Mouse (Mus musculus) NIH3T3 (cell line): ENCODE results near the gene Fam25c.
"Not testable (repeated sequence)": the region's sequence is repeated elsewhere in the genome, so short reads cannot be mapped to it uniquely, and the experiment has no call there.

Experiments used
- DNase-seq: peaks from one replicate; pipeline ENCODE4 v3.0.0-alpha.2; 2012; ENCODE audit warnings: low read depth

The Fam25c gene

GRCm38 (mm10) chr14:34355301-34355700 is at the start of gene Fam25c:
Gene Fam25c (minus strand): TSS chr14:34355433.
- no peak for DNase-seq

DNA sequence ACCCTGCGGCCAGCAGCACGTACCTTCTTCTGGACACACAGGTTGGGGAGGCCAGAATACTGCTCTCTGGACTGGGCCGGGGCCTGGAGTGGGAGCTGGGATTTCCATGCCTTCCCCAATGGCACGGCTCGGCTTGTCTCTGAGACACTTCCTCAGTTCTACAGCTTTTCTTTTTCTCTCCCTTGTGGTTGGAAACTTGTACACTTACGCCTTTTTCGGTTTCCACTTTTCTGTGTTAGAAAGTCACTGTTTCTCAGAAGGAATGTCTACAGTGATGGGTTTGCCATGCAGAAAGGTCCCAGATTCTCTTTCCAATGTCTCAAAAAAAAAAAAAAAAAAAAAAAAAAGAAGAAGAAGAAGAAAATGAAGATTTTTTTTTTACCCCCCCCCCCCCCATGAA is 48.2 kb upstream of the Fam25c start:
- DNase-seq, result no peak

DNA sequence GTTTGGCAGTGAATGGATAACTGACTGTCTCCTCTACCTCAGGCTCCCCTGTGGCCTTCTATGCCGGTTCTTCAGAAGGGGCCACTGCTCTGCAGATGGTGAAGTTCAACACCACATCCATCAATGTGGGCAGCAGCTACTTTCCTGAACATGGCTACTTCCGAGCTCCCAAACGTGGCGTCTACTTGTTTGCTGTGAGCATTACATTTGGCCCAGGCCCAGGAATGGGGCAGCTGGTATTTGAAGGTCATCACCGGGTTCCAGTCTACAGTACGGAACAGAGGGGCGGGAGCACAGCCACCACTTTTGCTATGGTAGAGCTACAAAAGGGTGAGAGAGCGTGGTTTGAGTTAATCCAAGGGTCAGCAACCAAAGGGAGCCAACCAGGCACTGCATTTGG is 47.6 kb upstream of the Fam25c start:
- no peak for DNase-seq

GRCm38 (mm10) chr14:34401135-34401534 is 45.9 kb upstream of the Fam25c start:
- DNase-seq, result peak; percentile 88

- no peak for DNase-seq
Observed at GRCm38 (mm10) chr14:34400021-34400420, 44.8 kb upstream of the Fam25c start.

DNA sequence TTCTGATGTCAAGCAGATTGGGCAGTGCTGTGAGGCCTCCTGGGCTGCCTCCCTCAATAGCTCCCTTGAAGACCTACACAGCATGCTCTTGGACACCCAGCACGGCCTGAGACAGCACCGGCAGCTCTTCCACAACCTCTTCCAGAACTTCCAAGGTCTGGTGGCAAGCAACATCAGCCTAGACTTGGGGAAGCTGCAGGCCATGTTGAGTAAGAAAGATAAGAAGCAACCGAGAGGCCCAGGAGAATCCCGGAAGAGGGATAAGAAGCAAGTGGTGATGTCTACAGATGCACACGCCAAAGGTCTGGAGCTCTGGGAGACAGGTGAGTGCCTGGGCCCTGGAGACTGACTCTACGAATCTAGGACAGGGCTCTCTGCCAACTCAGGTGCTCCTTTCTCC is 44.1 kb upstream of the Fam25c start:
- DNase-seq, result no peak

- no peak for DNase-seq
Observed at GRCm38 (mm10) chr14:34398901-34399300, 43.7 kb upstream of the Fam25c start.

GRCm38 (mm10) chr14:34397871-34398270 is 42.6 kb upstream of the Fam25c start:
- DNase-seq, result no peak

GRCm38 (mm10) chr14:34393295-34393694 is 38.1 kb upstream of the Fam25c start:
- no peak for DNase-seq

GRCm38 (mm10) chr14:34382921-34383704 is 27.9 kb upstream of the Fam25c start:
- DNase-seq, result peak; percentile 41

- peak; percentile 75 for DNase-seq
Observed at GRCm38 (mm10) chr14:34378560-34379331, 23.5 kb upstream of the Fam25c start.

DNA sequence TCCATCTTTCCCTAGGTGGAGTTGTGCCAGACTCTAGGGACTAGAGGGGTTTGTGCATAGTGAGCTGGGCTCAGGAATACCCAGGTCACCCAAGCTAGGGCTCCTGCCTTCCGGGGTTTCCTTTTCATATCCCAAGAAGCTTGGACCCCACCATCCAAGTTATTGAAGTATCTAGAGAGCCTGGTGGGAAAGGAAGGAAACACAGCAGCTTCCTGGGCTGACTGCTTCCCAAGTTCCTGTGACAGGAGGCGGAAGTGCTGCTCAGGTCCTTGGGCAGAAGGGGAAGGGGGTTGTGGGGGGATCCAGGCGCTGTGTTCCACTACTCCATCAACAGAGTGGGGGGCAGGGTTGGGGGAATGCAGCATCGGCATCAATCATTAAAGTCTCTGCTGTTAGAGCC is 21.9 kb upstream of the Fam25c start:
- no peak for DNase-seq

- peak; percentile 65 for DNase-seq
Observed at GRCm38 (mm10) chr14:34375941-34376340, 20.7 kb upstream of the Fam25c start.

- DNase-seq, result no peak
Observed at GRCm38 (mm10) chr14:34375415-34375904, 20.2 kb upstream of the Fam25c start, which contains the start of gene Mmrn2. Gene Mmrn2 (plus strand): TSS chr14:34375465.

DNA sequence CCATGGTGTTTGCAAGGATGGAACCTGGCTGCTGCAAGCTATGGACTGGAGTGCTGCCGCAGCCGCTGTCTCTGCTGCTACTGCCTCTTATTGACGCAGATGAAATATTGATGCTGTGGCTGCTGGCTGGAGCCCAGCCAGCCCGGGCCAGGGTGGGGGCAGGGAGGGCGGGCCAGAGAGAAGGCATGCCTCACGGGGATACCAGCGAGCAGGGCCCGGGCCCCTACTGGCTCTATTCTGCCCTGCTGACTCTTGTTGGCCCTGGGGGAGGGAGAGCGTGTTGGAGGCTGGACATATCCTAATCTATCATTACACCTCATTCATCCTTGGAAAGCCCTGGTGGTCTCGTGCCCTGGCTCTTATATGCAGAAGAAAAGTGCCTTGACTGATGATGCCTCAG is 19.3 kb upstream of the Fam25c start, which contains the start of gene Sncg:
Gene Sncg (minus strand): TSS at position 213 of the 400 bp plus-strand sequence.
- DNase-seq, result no peak

DNA sequence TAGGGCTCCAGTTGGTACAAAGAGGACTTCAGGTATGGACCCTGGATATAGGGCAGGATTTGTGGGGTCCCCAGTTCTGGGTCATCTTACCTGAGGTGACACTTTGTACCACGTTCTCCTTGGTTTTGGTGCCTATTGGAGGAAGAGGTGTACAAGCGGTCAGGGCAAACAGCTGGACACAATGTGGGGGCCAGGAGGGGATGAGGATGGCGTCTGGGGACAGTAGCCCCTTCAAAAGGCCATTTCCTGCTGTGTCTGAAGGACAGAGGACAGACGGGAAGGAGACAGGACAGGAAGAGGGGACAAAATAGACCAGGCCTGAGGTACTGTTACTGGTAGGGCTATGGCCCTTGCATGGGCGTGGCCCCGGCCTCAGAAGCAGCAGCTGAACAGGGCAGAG is 18.3 kb upstream of the Fam25c start:
- no peak for DNase-seq

GRCm38 (mm10) chr14:34372646-34373045 is 17.4 kb upstream of the Fam25c start:
- peak; percentile 64 for DNase-seq

GRCm38 (mm10) chr14:34371763-34372162 is 16.5 kb upstream of the Fam25c start:
- DNase-seq, result no peak

DNA sequence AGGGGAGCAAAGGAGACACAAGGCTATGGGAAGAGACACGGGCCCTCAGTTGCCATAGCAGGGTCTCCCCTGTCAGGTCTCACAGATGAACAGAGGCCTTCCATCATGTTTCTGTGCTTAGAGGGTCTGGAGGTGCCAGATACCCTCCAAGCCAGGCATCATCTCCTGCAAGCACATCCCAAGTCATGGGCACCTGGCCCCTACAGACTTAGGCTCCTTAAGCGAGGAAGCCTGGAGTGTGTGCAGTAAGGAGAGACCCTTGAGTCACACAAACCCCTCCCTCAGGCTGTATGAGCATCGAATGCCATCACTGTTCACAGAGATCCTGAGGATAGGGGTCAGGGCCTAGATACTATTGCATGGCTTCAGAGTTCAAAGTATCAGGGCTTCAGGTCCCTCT is 15.7 kb upstream of the Fam25c start:
- no peak for DNase-seq

- DNase-seq, result no peak
Observed at GRCm38 (mm10) chr14:34370203-34370602, 15.0 kb upstream of the Fam25c start.

- DNase-seq, result no peak
Observed at GRCm38 (mm10) chr14:34365147-34365507, 9.9 kb upstream of the Fam25c start.

GRCm38 (mm10) chr14:34364254-34365146 is 9.3 kb upstream of the Fam25c start:
- not testable (repeated sequence) for DNase-seq
